Mouse (Mus musculus): ENCODE results near the gene H2-T23. TPM values are rescaled to one million over a fixed set of nuclear protein-coding genes. Genes with fewer than 3 reads are reported as not detected.
"Not testable (repeated sequence)": the region's sequence is repeated elsewhere in the genome, so short reads cannot be mapped to it uniquely, and the experiment has no call there.

The H2-T23 gene
- polyA plus RNA-seq, 1 experiment from 2014 or later: 5.5 TPM

- Histone ChIP-seq H3K9ac (peak overlapping the region; percentile 49), H3K4me1 (peaks cover 12% of the 10 kb centered on the region), H3K4me2 (peak overlapping the region; percentile 86), H3K4me3 (peak overlapping the region; percentile 43)
- H3K27me3 ChIP-seq (replicated peaks); H3K9me3 ChIP-seq; H3K36me3 ChIP-seq (replicated peaks); H3K27ac ChIP-seq: not testable (repeated sequence)
- peak; percentile 77 for ATAC-seq (replicated peaks)
- WGBS: under 1% methylated on average over 40 of the region's 40 CpGs
These were observed 898 bp downstream of the H2-T23 start for GRCm38 (mm10) chr17:36031583-36032331.

- ATAC-seq (replicated peaks): peak; percentile 27; the same call in 1 of the 2 replicates
- H3K27me3 ChIP-seq (replicated peaks); H3K9me3 ChIP-seq; H3K27ac ChIP-seq; H3K36me3 ChIP-seq (replicated peaks): not testable (repeated sequence)
- WGBS: 36% methylated on average over 8 of the region's 8 CpGs
- H3K4me1 ChIP-seq: peaks cover 12% of the 10 kb centered on the region
- peak overlapping the region; percentile 86 for H3K4me2 ChIP-seq
- peak overlapping the region; percentile 27; the same call in 1 of the 2 replicates for H3K9ac ChIP-seq
- peak overlapping the region; percentile 43 for H3K4me3 ChIP-seq
These were observed 1.7 kb downstream of the H2-T23 start for GRCm38 (mm10) chr17:36030703-36031582.

GRCm38 (mm10) chr17:36030046-36030702 is 2.5 kb downstream of the H2-T23 start:
- H3K9ac ChIP-seq; H3K9me3 ChIP-seq; H3K36me3 ChIP-seq (replicated peaks); H3K4me2 ChIP-seq; ATAC-seq (replicated peaks); H3K4me3 ChIP-seq; H3K27me3 ChIP-seq (replicated peaks); H3K27ac ChIP-seq: not testable (repeated sequence)
- 86% methylated on average over 4 of the region's 4 CpGs for WGBS
- peaks cover 12% of the 10 kb centered on the region for H3K4me1 ChIP-seq

GRCm38 (mm10) chr17:36028879-36029619 is 3.6 kb downstream of the H2-T23 start:
- no peaks in the 10 kb centered on the region for H3K27me3 ChIP-seq (replicated peaks)
- H3K4me1 ChIP-seq: peaks cover 12% of the 10 kb centered on the region
- H3K4me3 ChIP-seq: no peak overlapping the region
- WGBS: 59% methylated on average over 7 of the region's 7 CpGs
- no peaks in the 10 kb centered on the region for H3K36me3 ChIP-seq (replicated peaks)
- H3K9ac ChIP-seq: no peak overlapping the region
- ATAC-seq (replicated peaks): no peak
- H3K9me3 ChIP-seq: no peaks in the 10 kb centered on the region
- no peak overlapping the region for H3K27ac ChIP-seq
- no peak overlapping the region for H3K4me2 ChIP-seq

- ATAC-seq (replicated peaks): no peak
- Histone ChIP-seq H3K4me3 (no peak overlapping the region), H3K36me3 (replicated peaks) (no peaks in the 10 kb centered on the region), H3K9ac (no peak overlapping the region), H3K9me3 (no peaks in the 10 kb centered on the region), H3K27ac (no peak overlapping the region), H3K27me3 (replicated peaks) (no peaks in the 10 kb centered on the region), H3K4me1 (peaks cover 12% of the 10 kb centered on the region), H3K4me2 (no peak overlapping the region)
- WGBS: 92% methylated on average over 4 of the region's 4 CpGs
These were observed 5.0 kb downstream of the H2-T23 start for GRCm38 (mm10) chr17:36027663-36028062.

- Histone ChIP-seq H3K27me3 (replicated peaks) (no peaks in the 10 kb centered on the region), H3K36me3 (replicated peaks) (no peaks in the 10 kb centered on the region), H3K27ac (no peak overlapping the region), H3K9me3 (no peaks in the 10 kb centered on the region), H3K4me2 (no peak overlapping the region), H3K9ac (no peak overlapping the region), H3K4me3 (no peak overlapping the region), H3K4me1 (no peaks in the 10 kb centered on the region)
- 84% methylated on average over 4 of the region's 4 CpGs for WGBS
- ATAC-seq (replicated peaks): no peak
These were observed 6.8 kb downstream of the H2-T23 start for GRCm38 (mm10) chr17:36025901-36026300.

- H3K9me3 ChIP-seq: no peaks in the 10 kb centered on the region
- H3K4me3 ChIP-seq: no peak overlapping the region
- 62% methylated on average over 5 of the region's 5 CpGs for WGBS
- no peak for ATAC-seq (replicated peaks)
- H3K4me2 ChIP-seq: no peak overlapping the region
- H3K36me3 ChIP-seq (replicated peaks): no peaks in the 10 kb centered on the region
- H3K27me3 ChIP-seq (replicated peaks): no peaks in the 10 kb centered on the region
- H3K27ac ChIP-seq: no peak overlapping the region
- no peak overlapping the region for H3K9ac ChIP-seq
- no peaks in the 10 kb centered on the region for H3K4me1 ChIP-seq
These were observed 7.5 kb downstream of the H2-T23 start for GRCm38 (mm10) chr17:36025197-36025596.

- H3K9ac ChIP-seq: no peak overlapping the region
- no peak for ATAC-seq (replicated peaks)
- no peaks in the 10 kb centered on the region for H3K36me3 ChIP-seq (replicated peaks)
- 72% methylated on average over 9 of the region's 9 CpGs for WGBS
- H3K4me3 ChIP-seq: no peak overlapping the region
- H3K4me1 ChIP-seq: no peaks in the 10 kb centered on the region
- no peaks in the 10 kb centered on the region for H3K27me3 ChIP-seq (replicated peaks)
- no peak overlapping the region for H3K27ac ChIP-seq
- no peak overlapping the region for H3K4me2 ChIP-seq
- no peaks in the 10 kb centered on the region for H3K9me3 ChIP-seq
These were observed 8.7 kb downstream of the H2-T23 start for GRCm38 (mm10) chr17:36023710-36024654.

- no peak overlapping the region for H3K9ac ChIP-seq
- no peak overlapping the region for H3K4me3 ChIP-seq
- H3K36me3 ChIP-seq (replicated peaks): no peaks in the 10 kb centered on the region
- no peak overlapping the region for H3K4me2 ChIP-seq
- no peaks in the 10 kb centered on the region for H3K4me1 ChIP-seq
- H3K27me3 ChIP-seq (replicated peaks): no peaks in the 10 kb centered on the region
- 92% methylated on average over 6 of the region's 6 CpGs for WGBS
- no peak overlapping the region for H3K27ac ChIP-seq
- no peaks in the 10 kb centered on the region for H3K9me3 ChIP-seq
- no peak for ATAC-seq (replicated peaks)
These were observed 9.7 kb downstream of the H2-T23 start for GRCm38 (mm10) chr17:36022922-36023321.

- H3K9me3 ChIP-seq: no peaks in the 10 kb centered on the region
- ATAC-seq (replicated peaks): no peak
- H3K27me3 ChIP-seq (replicated peaks): no peaks in the 10 kb centered on the region
- 96% methylated on average over 9 of the region's 9 CpGs for WGBS
- H3K4me3 ChIP-seq: no peak overlapping the region
- H3K4me2 ChIP-seq: no peak overlapping the region
- no peaks in the 10 kb centered on the region for H3K4me1 ChIP-seq
- no peak overlapping the region for H3K9ac ChIP-seq
- H3K27ac ChIP-seq: no peak overlapping the region
- H3K36me3 ChIP-seq (replicated peaks): no peaks in the 10 kb centered on the region
These were observed 10.6 kb downstream of the H2-T23 start for GRCm38 (mm10) chr17:36022098-36022497.

GRCm38 (mm10) chr17:36021309-36021708 is 11.3 kb downstream of the H2-T23 start:
- WGBS: 100% methylated on average over 1 of the region's 1 CpGs
- H3K9ac ChIP-seq: no peak overlapping the region
- ATAC-seq (replicated peaks): no peak
- no peak overlapping the region for H3K4me3 ChIP-seq
- no peaks in the 10 kb centered on the region for H3K4me1 ChIP-seq
- H3K36me3 ChIP-seq (replicated peaks): no peaks in the 10 kb centered on the region
- H3K27ac ChIP-seq: no peak overlapping the region
- H3K9me3 ChIP-seq: no peaks in the 10 kb centered on the region
- no peak overlapping the region for H3K4me2 ChIP-seq
- no peaks in the 10 kb centered on the region for H3K27me3 ChIP-seq (replicated peaks)
